Mouse (Mus musculus) kidney, postnatal 0 days (tissue): ENCODE results near the gene Cldn14. TPM values are rescaled to one million over a fixed set of nuclear protein-coding genes. Genes with fewer than 3 reads are reported as not detected.

Source experiments
- ATAC-seq: fragments of 200-750 bp; cut with Nextera tagmentation; replicated peaks from 2 replicates; pipeline ENCODE4 v1.8.0; 2017; ENCODE audit warnings: low read depth, moderate number of reproducible peaks, moderate TSS enrichment, moderate library complexity; ENCODE audit not compliant: low FRiP score
- DNase-seq: peaks from one replicate; pipeline ENCODE4 v3.0.0-alpha.2; 2016; ENCODE audit warnings: low spot score
- H3K27ac ChIP-seq: fragments of 300-500 bp; sonication (generic); 2 replicates; pipeline ENCODE4 v1.5.1; 2014; ENCODE audit warnings: mild to moderate bottlenecking
- H3K27me3 ChIP-seq: fragments of 300-500 bp; sonication (generic); 2 replicates; pipeline ENCODE4 v1.6.1; 2014; ENCODE audit warnings: low read length, mixed read lengths; ENCODE audit not compliant: insufficient read depth
- H3K36me3 ChIP-seq: fragments of 300-500 bp; sonication (generic); 2 replicates; pipeline ENCODE4 v1.6.1; 2014; ENCODE audit warnings: low read length, mixed read lengths; ENCODE audit not compliant: insufficient read depth
- H3K4me1 ChIP-seq: fragments of 300-500 bp; sonication (generic); replicated peaks from 2 replicates; pipeline ENCODE4 v1.6.1; 2014; ENCODE audit warnings: antibody characterized with exemption, low read length, mixed read lengths; ENCODE audit not compliant: insufficient read depth
- H3K4me2 ChIP-seq: fragments of 300-500 bp; sonication (generic); 2 replicates; pipeline ENCODE4 v1.6.1; 2014; ENCODE audit warnings: mild to moderate bottlenecking, low read length, moderate library complexity, mixed read lengths
- H3K4me3 ChIP-seq: fragments of 300-500 bp; sonication (generic); replicated peaks from 2 replicates; pipeline ENCODE4 v1.5.1; 2014; ENCODE audit warnings: low read depth, low read length
- H3K9ac ChIP-seq: fragments of 300-500 bp; sonication (generic); 2 replicates; pipeline ENCODE4 v1.6.1; 2014; ENCODE audit warnings: low read depth, low read length
- H3K9me3 ChIP-seq: fragments of 300-500 bp; sonication (generic); replicated peaks from 2 replicates; pipeline ENCODE4 v1.6.1; 2016; ENCODE audit warnings: low read length, inconsistent platforms, mixed read lengths
- CTCF ChIP-seq: IDR thresholded peaks from 2 replicates; pipeline ENCODE4 v1.5.1; 2016; ENCODE audit warnings: antibody characterized with exemption, low read depth, mild to moderate bottlenecking, moderate library complexity
- WGBS: fragments of 180-500 bp; shearing (Covaris S2); extraction: QIAGEN DNeasy Blood & Tissue Kit; methylation state at CpG from one replicate; pipeline ENCODE4 v1.1.7; 2014; 5-methylcytosine and 5-hydroxymethylcytosine counted together
- polyA plus RNA-seq: library from polyadenylated mRNA; unstranded; fragments of >200 nt; fragmentation: Nextera tagmentation; extraction: Ambion mirVana; gene quantifications from 2 replicates; pipeline ENCODE4 v1.2.1, GENCODE M21; 2015

Gene Cldn14
- polyA plus RNA-seq, 1 experiment from 2014 or later: 0.95 TPM

- no peaks in the 10 kb centered on the region for H3K9me3 ChIP-seq
- no peaks in the 10 kb centered on the region for H3K36me3 ChIP-seq
- H3K4me2 ChIP-seq: no peak overlapping the region
- TF ChIP-seq CTCF: peak; percentile 43
- H3K4me3 ChIP-seq: no peak overlapping the region
- H3K27ac ChIP-seq: no peak overlapping the region
- ATAC-seq: no peak
- no peak overlapping the region for H3K9ac ChIP-seq
- H3K4me1 ChIP-seq: no peaks in the 10 kb centered on the region
- DNase-seq: no peak
- 89% methylated on average over 4 of the region's 4 CpGs for WGBS
- no peaks in the 10 kb centered on the region; the same call in 1 of the 2 replicates for H3K27me3 ChIP-seq
These were observed 61.2 kb downstream of the Cldn14 start for GRCm38 (mm10) chr16:93947396-93947795.

- Histone ChIP-seq H3K27ac (no peak overlapping the region), H3K4me1 (no peaks in the 10 kb centered on the region), H3K4me2 (no peak overlapping the region), H3K36me3 (no peaks in the 10 kb centered on the region), H3K9ac (no peak overlapping the region), H3K27me3 (no peaks in the 10 kb centered on the region; the same call in 1 of the 2 replicates), H3K4me3 (no peak overlapping the region), H3K9me3 (no peaks in the 10 kb centered on the region)
- TF ChIP-seq CTCF: no peak
- ATAC-seq (no peak), DNase-seq (no peak)
- 79% methylated on average over 6 of the region's 6 CpGs for WGBS
These were observed 64.3 kb downstream of the Cldn14 start for GRCm38 (mm10) chr16:93944301-93944700.

GRCm38 (mm10) chr16:93942796-93943502 is 65.7 kb downstream of the Cldn14 start:
- no peaks in the 10 kb centered on the region for H3K4me1 ChIP-seq
- ATAC-seq: no peak
- no peaks in the 10 kb centered on the region; the same call in 1 of the 2 replicates for H3K27me3 ChIP-seq
- H3K27ac ChIP-seq: no peak overlapping the region
- DNase-seq: no peak
- peak; percentile 27; the same call in 1 of the 2 replicates for TF ChIP-seq CTCF
- no peak overlapping the region for H3K4me3 ChIP-seq
- no peaks in the 10 kb centered on the region for H3K9me3 ChIP-seq
- no peak overlapping the region for H3K9ac ChIP-seq
- no peak overlapping the region for H3K4me2 ChIP-seq
- H3K36me3 ChIP-seq: no peaks in the 10 kb centered on the region
- 90% methylated on average over 10 of the region's 10 CpGs for WGBS

- WGBS: 63% methylated on average over 10 of the region's 10 CpGs
- H3K27me3 ChIP-seq: no peaks in the 10 kb centered on the region
- H3K9me3 ChIP-seq: no peaks in the 10 kb centered on the region
- no peak for TF ChIP-seq CTCF
- no peak for ATAC-seq
- H3K4me1 ChIP-seq: no peaks in the 10 kb centered on the region
- no peak overlapping the region for H3K4me2 ChIP-seq
- H3K27ac ChIP-seq: no peak overlapping the region
- H3K36me3 ChIP-seq: no peaks in the 10 kb centered on the region
- no peak overlapping the region for H3K4me3 ChIP-seq
- H3K9ac ChIP-seq: no peak overlapping the region
- no peak for DNase-seq
These were observed 66.7 kb downstream of the Cldn14 start for GRCm38 (mm10) chr16:93941781-93942567.

- ATAC-seq: no peak
- no peak for TF ChIP-seq CTCF
- Histone ChIP-seq H3K9ac (no peak overlapping the region), H3K4me1 (no peaks in the 10 kb centered on the region), H3K27me3 (peaks cover 8% of the 10 kb centered on the region), H3K9me3 (no peaks in the 10 kb centered on the region), H3K27ac (no peak overlapping the region), H3K36me3 (no peaks in the 10 kb centered on the region), H3K4me2 (no peak overlapping the region), H3K4me3 (no peak overlapping the region)
- WGBS: 79% methylated on average over 4 of the region's 4 CpGs
- DNase-seq: no peak
These were observed 68.7 kb downstream of the Cldn14 start for GRCm38 (mm10) chr16:93939961-93940360.

GRCm38 (mm10) chr16:93938400-93938846 is 70.2 kb downstream of the Cldn14 start:
- 4% methylated on average over 16 of the region's 16 CpGs for WGBS
- Histone ChIP-seq H3K4me1 (no peaks in the 10 kb centered on the region), H3K9me3 (no peaks in the 10 kb centered on the region), H3K9ac (0 out of 2 replicates have a peak overlapping the region, but pooled peaks have one; percentile 40), H3K4me3 (peak overlapping the region; percentile 31), H3K36me3 (no peaks in the 10 kb centered on the region), H3K27ac (no peak overlapping the region), H3K27me3 (peaks cover 15% of the 10 kb centered on the region), H3K4me2 (peak overlapping the region; percentile 58)
- peak; percentile 87 for DNase-seq
- peak; percentile 92 for TF ChIP-seq CTCF
- ATAC-seq: no peak
